Mouse (Mus musculus) neutrophil, adult 5-6 weeks (primary cell): ENCODE results near the gene Cchcr1. TPM values are rescaled to one million over a fixed set of nuclear protein-coding genes. Genes with fewer than 3 reads are reported as not detected.

Experiments
- total RNA-seq: library from RNA; stranded (forward); fragments of 200-1000 nt; gene quantifications from 2 replicates; pipeline ENCODE4 v1.2.3, GENCODE M21; 2017

Cchcr1 gene
- total RNA-seq, 1 experiment from 2014 or later = 3.1 TPM

Other genes starting within 250 kb of the Cchcr1 start
- 0.12 TPM in 1 of 2 replicates, not detected in the other for gene H2-Q1, start 196.7 kb upstream of the Cchcr1 start, total RNA-seq
- not detected in 2 replicates for gene H2-Q2, start 174.9 kb upstream of the Cchcr1 start, total RNA-seq
- gene H2-Q4, start 137.5 kb upstream of the Cchcr1 start, total RNA-seq = 170 and 176 TPM in 2 replicates
- 259 and 274 TPM in 2 replicates for gene H2-Q6, start 92.2 kb upstream of the Cchcr1 start, total RNA-seq
- 160 and 166 TPM in 2 replicates for gene H2-Q7, start 77.9 kb upstream of the Cchcr1 start, total RNA-seq
- 384 and 428 TPM in 2 replicates for gene H2-Q10, start 47.0 kb upstream of the Cchcr1 start, total RNA-seq
- gene Pou5f1, start 11.1 kb upstream of the Cchcr1 start, total RNA-seq = 0.49 TPM in 1 of 2 replicates, not detected in the other
- gene Tcf19, start 276 bp upstream of the Cchcr1 start, total RNA-seq = 1.4 and 2.5 TPM in 2 replicates
- gene Psors1c2, start 16.1 kb downstream of the Cchcr1 start, total RNA-seq = not detected in 2 replicates
- gene Cdsn, start 35.0 kb downstream of the Cchcr1 start, total RNA-seq = not detected in 2 replicates
- not detected in 2 replicates for gene 2300002M23Rik, start 50.4 kb downstream of the Cchcr1 start, total RNA-seq
- not detected in 2 replicates for gene Sfta2, start 84.4 kb downstream of the Cchcr1 start, total RNA-seq
- 0.37 and 3.3 TPM in 2 replicates for gene Gm9573, start 109.5 kb downstream of the Cchcr1 start, total RNA-seq
- gene Mucl3, start 126.6 kb downstream of the Cchcr1 start, total RNA-seq = not detected in 2 replicates
- 11.8 and 13.8 TPM in 2 replicates for gene Vars2, start 150.5 kb downstream of the Cchcr1 start, total RNA-seq
- 7.0 and 15.5 TPM in 2 replicates for gene Gtf2h4, start 156.6 kb downstream of the Cchcr1 start, total RNA-seq
- gene Ddr1, start 187.5 kb downstream of the Cchcr1 start, total RNA-seq = 0.81 TPM in 1 of 2 replicates, not detected in the other